Mouse (Mus musculus) hindbrain, embryonic 12.5 days (tissue): ENCODE results near the gene Gli3. TPM values are rescaled to one million over a fixed set of nuclear protein-coding genes. Genes with fewer than 3 reads are reported as not detected.
A peak's percentile ranks its signal among the peaks of the same experiment; 100 is the strongest.

Experiments used
- ATAC-seq: fragments of 200-750 bp; cut with Nextera tagmentation; 2 replicates; pipeline ENCODE4 v1.8.0; 2017; ENCODE audit warnings: moderate TSS enrichment; ENCODE audit not compliant: low FRiP score
- H3K27ac ChIP-seq: fragments of 300-500 bp; sonication (generic); 2 replicates; pipeline ENCODE4 v1.5.1; 2016; ENCODE audit warnings: mild to moderate bottlenecking
- H3K27me3 ChIP-seq: fragments of 300-500 bp; sonication (generic); 2 replicates; pipeline ENCODE4 v1.6.1; 2016; ENCODE audit warnings: mild to moderate bottlenecking
- H3K36me3 ChIP-seq: fragments of 300-500 bp; sonication (generic); 2 replicates; pipeline ENCODE4 v1.6.1; 2016; ENCODE audit warnings: mild to moderate bottlenecking
- H3K4me1 ChIP-seq: fragments of 300-500 bp; sonication (generic); 2 replicates; pipeline ENCODE4 v1.6.1; 2016
- H3K4me2 ChIP-seq: fragments of 300-500 bp; sonication (generic); replicated peaks from 2 replicates; pipeline ENCODE4 v1.6.1; 2016; ENCODE audit warnings: mild to moderate bottlenecking
- H3K4me3 ChIP-seq: fragments of 300-500 bp; sonication (generic); 2 replicates; pipeline ENCODE4 v1.5.1; 2016; ENCODE audit warnings: mild to moderate bottlenecking
- H3K9ac ChIP-seq: fragments of 300-500 bp; sonication (generic); 2 replicates; pipeline ENCODE4 v1.6.1; 2016; ENCODE audit warnings: mild to moderate bottlenecking, moderate library complexity
- H3K9me3 ChIP-seq: fragments of 300-500 bp; sonication (generic); replicated peaks from 2 replicates; pipeline ENCODE4 v1.6.1; 2016; ENCODE audit warnings: mild to moderate bottlenecking
- WGBS: fragments of 180-500 bp; shearing (Covaris S2); methylation state at CpG from one replicate; pipeline ENCODE4 v1.1.7; 2016; 5-methylcytosine and 5-hydroxymethylcytosine counted together
- polyA plus RNA-seq: library from polyadenylated mRNA; unstranded; fragments of >200 nt; fragmentation: Nextera tagmentation; extraction: Ambion mirVana; gene quantifications from 2 replicates; pipeline ENCODE4 v1.2.1, GENCODE M21; 2016

The Gli3 gene
- polyA plus RNA-seq = 25.8 and 26.9 TPM in 2 replicates

DNA sequence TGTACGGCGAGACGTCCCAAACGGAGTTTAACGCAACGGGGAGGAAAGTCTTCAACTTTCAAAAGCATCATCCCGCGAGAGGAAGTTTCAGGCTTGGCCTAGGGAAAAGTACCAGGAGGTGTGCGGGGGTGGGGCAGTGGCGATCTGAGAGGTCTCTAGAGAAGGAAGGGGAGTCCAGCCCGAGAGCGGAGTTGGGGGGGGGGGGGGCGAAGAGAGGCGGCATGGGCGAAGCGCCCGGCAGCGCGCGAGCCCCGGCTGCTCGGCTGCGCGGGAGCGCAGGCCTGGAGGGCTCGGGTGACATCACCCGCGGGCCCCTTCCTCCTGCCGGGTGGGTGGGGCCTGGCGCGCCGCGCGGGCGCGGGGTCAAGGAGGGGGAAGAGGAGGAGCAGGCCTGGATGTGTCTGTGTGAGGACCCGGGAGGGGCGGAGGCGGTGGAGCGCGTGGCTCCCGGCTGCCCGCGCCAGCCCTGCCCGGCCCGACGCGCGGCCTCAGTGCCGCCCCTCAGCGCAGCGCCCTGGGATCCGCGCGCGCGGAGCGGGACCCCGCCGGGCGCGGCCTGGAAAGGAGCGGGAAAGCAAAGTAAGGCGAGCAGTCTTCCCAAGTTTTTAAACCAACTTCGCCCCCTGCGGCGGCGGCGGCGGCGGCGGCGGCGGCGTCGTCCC lies at the start of gene Gli3:
TSS of gene Gli3 (plus strand) at position 406 of the 662 bp plus-strand sequence.
- WGBS = 0% methylated on average over 59 of the region's 76 CpGs

DNA sequence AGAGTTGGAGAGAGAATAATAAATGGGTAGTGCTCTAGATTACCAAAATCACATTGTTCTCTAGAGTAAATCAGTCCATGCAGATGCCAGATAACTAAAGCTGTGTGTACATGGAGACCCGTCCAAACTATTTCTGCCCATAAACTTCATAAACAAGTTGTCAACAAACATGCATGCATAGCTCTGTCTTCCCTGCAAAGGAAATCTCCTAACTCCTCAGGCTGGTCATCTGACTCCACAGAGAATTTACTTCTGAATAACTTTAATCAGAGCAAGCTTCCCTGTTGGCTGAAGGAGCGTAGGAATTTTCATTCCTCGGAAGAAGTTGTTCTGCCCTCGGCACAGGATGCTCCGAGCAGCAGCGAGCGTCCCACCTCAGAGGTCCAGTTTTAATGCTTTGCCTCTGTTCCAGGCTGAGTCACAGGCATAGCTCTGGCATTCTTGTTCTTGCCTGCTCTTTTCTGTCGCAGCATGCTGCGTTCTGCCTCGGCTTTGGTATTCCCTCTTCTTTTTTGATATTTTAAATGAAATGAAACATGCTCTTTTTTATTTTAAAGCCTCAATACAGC lies 41.8 kb upstream of the Gli3 start:
- Histone ChIP-seq H3K4me3 (no peak overlapping the region), H3K27ac (no peak overlapping the region), H3K27me3 (no peaks in the 10 kb centered on the region), H3K4me2 (no peak overlapping the region), H3K9ac (no peak overlapping the region), H3K4me1 (no peaks in the 10 kb centered on the region), H3K9me3 (no peaks in the 10 kb centered on the region), H3K36me3 (no peaks in the 10 kb centered on the region)
- no peak for ATAC-seq
- WGBS = 56% methylated on average over 10 of the region's 10 CpGs

More for the DNA sequence above, at the start of gene Gli3:
- H3K9me3 ChIP-seq = no peaks in the 10 kb centered on the region
- peak within 1 kb of the TSS; percentile 96 for H3K27ac ChIP-seq
- H3K4me2 ChIP-seq = peak within 1 kb of the TSS; percentile 90
- peaks cover 32% of the 10 kb centered on the region for H3K4me1 ChIP-seq
- H3K27me3 ChIP-seq = peaks cover 15% of the 10 kb centered on the region
- peak within 1 kb of the TSS; percentile 58 for H3K4me3 ChIP-seq
- peak within 1 kb of the TSS; percentile 75 for H3K9ac ChIP-seq
- no peaks in the 10 kb centered on the region for H3K36me3 ChIP-seq
- peak; percentile 95 for ATAC-seq

DNA sequence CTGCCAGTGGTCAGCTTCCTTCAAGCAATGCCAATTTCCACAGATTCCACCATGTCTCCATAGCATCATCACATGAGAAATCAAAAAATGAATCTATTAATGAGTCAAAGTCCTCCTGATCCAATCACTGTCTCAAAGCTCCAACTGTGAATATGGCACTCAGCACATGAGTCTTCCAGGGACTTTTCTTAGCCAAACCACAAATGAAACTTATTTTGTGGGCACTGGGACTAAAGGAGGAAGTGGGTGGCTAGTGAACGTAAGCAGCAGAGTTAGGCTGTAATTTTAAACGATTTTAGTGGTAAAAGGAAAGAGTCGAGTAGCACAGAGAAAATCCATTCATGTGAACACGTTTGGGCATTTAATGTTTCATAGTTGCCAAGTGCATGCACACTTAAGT lies 21.0 kb upstream of the Gli3 start:
- H3K27me3 ChIP-seq = no peaks in the 10 kb centered on the region
- no peak for ATAC-seq

DNA sequence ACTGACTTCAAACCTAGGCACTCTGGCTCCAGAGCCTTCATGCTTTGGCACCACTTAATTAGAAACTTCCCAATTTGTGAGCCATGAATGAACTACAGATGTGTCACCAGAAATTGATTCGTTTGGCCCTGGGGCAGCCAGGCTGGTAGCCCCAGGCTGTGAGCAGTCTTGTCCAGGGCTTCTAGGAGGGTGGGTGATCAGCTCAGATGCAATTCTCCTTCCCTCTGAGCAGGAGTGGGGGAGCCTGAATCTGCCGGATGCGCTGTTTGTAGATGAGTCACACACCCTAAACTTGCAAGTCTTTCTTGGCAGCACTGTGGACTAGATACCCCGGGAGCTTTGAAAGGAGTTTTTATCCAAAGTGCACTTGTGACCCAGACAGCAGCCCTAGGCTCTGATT lies 18.7 kb upstream of the Gli3 start:
- 68% methylated on average over 4 of the region's 4 CpGs for WGBS
- H3K9ac ChIP-seq = no peak overlapping the region
- no peaks in the 10 kb centered on the region for H3K27me3 ChIP-seq
- ATAC-seq = no peak
- H3K4me1 ChIP-seq = no peaks in the 10 kb centered on the region
- H3K4me2 ChIP-seq = no peak overlapping the region
- no peaks in the 10 kb centered on the region for H3K36me3 ChIP-seq
- H3K4me3 ChIP-seq = no peak overlapping the region
- no peak overlapping the region for H3K27ac ChIP-seq
- H3K9me3 ChIP-seq = no peaks in the 10 kb centered on the region

More for the DNA sequence above, 21.0 kb upstream of the Gli3 start:
- Histone ChIP-seq H3K4me1 (no peaks in the 10 kb centered on the region), H3K4me2 (no peak overlapping the region), H3K4me3 (no peak overlapping the region), H3K36me3 (no peaks in the 10 kb centered on the region), H3K9me3 (no peaks in the 10 kb centered on the region), H3K9ac (no peak overlapping the region), H3K27ac (no peak overlapping the region)
- 85% methylated on average over 4 of the region's 4 CpGs for WGBS

DNA sequence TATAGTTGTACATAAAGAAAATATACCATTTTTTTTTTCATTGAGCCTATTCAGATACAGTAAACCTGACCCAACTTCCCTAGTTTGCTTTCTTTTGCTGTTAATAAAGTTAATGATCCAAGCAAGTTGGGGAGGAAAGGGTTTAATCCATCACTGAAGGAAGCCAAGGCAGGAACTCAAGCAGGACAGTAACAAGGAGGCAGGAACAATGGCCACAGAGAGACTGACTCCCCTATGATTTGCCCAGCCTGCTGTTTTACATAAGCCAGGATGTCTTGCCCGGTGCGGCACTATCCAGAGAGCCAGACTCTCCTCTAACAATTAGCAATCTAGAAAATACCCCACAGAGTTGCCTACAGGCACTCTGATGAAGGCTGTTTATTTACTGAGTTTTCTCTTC lies 17.4 kb upstream of the Gli3 start:
- Histone ChIP-seq H3K9me3 (no peaks in the 10 kb centered on the region), H3K27me3 (no peaks in the 10 kb centered on the region), H3K36me3 (no peaks in the 10 kb centered on the region), H3K27ac (no peak overlapping the region), H3K4me3 (no peak overlapping the region), H3K4me1 (no peaks in the 10 kb centered on the region), H3K9ac (no peak overlapping the region), H3K4me2 (no peak overlapping the region)
- WGBS = 48% methylated on average over 2 of the region's 2 CpGs
- no peak for ATAC-seq

DNA sequence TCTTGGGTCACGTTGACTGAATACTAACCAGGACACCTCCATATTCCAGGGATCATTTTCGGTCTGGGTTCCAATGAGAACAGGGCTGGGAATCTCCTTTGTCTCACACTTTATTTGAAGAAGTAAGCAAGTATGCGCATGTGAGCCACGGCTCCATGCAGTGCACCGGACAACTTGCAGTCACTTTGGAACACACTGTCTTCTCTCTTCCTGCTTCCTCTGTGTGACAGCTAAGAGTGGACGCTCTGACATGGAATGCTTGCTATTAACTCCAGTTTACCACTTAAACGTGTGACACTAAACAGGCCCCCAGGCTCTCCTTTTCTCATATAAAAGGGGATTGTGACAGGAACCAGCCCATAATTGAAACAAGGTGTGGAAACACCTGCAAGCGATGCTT lies 17.0 kb upstream of the Gli3 start:
- Histone ChIP-seq H3K4me2 (no peak overlapping the region), H3K4me1 (no peaks in the 10 kb centered on the region), H3K27me3 (no peaks in the 10 kb centered on the region), H3K9ac (no peak overlapping the region), H3K4me3 (no peak overlapping the region), H3K27ac (no peak overlapping the region), H3K9me3 (no peaks in the 10 kb centered on the region), H3K36me3 (no peaks in the 10 kb centered on the region)
- no peak for ATAC-seq
- 79% methylated on average over 8 of the region's 8 CpGs for WGBS

DNA sequence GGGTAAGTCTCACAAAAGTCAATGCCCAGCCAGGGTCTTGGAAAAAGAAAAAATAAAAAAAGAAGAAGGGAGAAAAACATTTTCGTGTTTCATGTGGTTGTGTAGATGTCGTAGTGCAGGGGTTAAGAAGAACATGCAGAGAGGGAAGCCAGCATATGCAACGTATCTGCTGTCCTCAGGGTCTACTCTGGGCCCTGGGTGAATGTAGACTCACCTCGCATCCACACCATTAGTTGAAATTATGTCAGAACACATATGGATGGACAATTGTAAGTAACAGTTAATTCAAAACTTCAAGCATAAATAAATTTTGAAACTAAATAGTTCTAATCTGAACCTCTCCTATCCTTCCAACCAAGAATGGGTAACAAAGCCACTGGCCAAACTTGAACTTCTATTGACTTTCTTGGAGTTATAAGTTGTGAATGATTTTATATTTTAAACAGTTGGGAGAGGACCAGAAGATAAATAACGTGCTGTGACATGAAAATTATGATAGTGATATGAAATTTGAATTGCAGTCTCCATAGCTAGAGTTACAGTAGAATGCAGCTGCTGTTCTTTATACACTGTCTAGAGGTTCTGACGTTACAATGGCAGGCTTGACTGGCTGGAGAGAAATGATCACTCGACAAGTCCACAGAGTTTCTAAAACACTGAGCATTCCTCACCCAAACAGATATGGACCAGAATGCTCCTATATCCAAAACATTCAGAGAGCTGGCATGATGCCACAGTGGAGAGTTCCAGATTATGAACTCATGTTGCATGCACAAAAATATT lies 16.1 kb upstream of the Gli3 start:
- H3K27me3 ChIP-seq = no peaks in the 10 kb centered on the region
- H3K4me1 ChIP-seq = no peaks in the 10 kb centered on the region
- H3K9me3 ChIP-seq = no peaks in the 10 kb centered on the region
- no peak overlapping the region for H3K27ac ChIP-seq
- no peak overlapping the region for H3K4me2 ChIP-seq
- 81% methylated on average over 7 of the region's 7 CpGs for WGBS
- H3K36me3 ChIP-seq = no peaks in the 10 kb centered on the region
- no peak overlapping the region for H3K9ac ChIP-seq
- no peak overlapping the region for H3K4me3 ChIP-seq
- no peak for ATAC-seq

DNA sequence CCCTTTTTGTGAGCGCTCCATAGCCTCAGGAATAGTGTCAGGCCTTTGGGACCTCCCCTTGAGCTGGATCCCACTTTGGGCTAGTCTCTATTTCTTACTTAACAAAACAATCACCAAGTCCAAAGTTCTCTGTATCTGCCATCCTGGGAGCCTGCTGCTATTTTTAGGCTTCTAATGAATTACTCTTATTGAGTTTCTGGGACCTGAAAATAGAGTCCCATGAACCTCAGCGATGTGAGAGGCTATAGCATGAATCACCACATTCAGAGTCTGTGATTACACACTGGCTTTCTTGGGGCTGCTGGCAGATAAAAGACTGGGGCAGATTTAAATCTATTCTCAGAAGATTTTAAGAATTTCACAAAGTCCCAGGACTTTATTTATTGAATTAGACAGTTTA lies 12.1 kb upstream of the Gli3 start:
- H3K36me3 ChIP-seq = no peaks in the 10 kb centered on the region
- no peaks in the 10 kb centered on the region for H3K27me3 ChIP-seq
- no peak overlapping the region for H3K4me2 ChIP-seq
- ATAC-seq = no peak
- H3K4me1 ChIP-seq = no peaks in the 10 kb centered on the region
- H3K9ac ChIP-seq = no peak overlapping the region
- no peaks in the 10 kb centered on the region for H3K9me3 ChIP-seq
- H3K4me3 ChIP-seq = no peak overlapping the region
- H3K27ac ChIP-seq = no peak overlapping the region
- 62% methylated on average over 2 of the region's 2 CpGs for WGBS

DNA sequence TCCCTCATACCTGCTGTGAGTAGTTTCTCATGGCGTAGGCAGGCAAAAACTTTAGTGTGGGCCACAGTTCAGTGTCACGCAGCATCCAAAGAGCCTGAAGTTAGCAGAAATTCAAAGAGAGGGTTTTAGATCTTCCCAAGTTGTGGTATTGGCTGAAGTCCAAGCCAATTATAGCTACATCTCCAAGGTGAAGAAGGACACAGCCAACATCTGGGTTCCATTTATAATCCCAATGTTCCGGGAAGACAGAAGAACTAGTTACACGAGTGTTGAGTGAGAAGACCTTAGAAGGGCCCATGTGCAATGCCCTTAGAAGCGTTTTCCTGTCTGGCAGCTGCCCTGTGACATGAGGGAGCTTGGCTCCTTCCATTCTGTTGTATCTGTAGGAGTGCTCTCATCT lies 5.2 kb upstream of the Gli3 start:
- WGBS = 65% methylated on average over 5 of the region's 5 CpGs
- ATAC-seq = no peak
- Histone ChIP-seq H3K9me3 (no peaks in the 10 kb centered on the region), H3K9ac (no peak overlapping the region), H3K36me3 (no peaks in the 10 kb centered on the region), H3K4me1 (peaks cover 11% of the 10 kb centered on the region; the same call in 1 of the 2 replicates), H3K4me3 (no peak overlapping the region), H3K27me3 (peaks cover 6% of the 10 kb centered on the region), H3K4me2 (no peak overlapping the region), H3K27ac (no peak overlapping the region)

DNA sequence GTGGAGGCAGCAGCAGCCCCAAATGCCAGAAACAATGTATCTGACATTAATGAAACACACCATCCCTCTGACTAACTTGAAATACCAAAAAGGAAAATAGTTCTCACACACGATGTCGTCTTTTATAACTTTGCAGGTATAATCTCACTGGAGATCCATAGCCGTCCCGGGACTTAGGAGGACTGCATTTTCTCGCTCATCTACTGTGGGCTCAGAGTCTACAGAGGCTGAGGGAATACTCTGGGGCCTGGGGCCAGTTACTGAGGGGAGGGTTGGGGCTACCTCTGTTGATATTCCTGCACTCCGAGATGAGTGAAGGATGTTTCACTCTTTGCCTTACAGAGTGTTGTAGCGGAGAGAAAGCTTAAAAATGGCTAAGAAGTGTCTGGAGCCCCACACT lies 1.1 kb upstream of the Gli3 start:
- H3K4me2 ChIP-seq = peak overlapping the region; percentile 90
- no peaks in the 10 kb centered on the region for H3K36me3 ChIP-seq
- peak overlapping the region; percentile 96 for H3K27ac ChIP-seq
- no peaks in the 10 kb centered on the region for H3K9me3 ChIP-seq
- peaks cover 15% of the 10 kb centered on the region for H3K27me3 ChIP-seq
- no peak for ATAC-seq
- H3K4me3 ChIP-seq = peak overlapping the region; percentile 58
- peaks cover 26% of the 10 kb centered on the region; the same call in 1 of the 2 replicates for H3K4me1 ChIP-seq
- WGBS = 24% methylated on average over 7 of the region's 7 CpGs
- H3K9ac ChIP-seq = no peak overlapping the region

DNA sequence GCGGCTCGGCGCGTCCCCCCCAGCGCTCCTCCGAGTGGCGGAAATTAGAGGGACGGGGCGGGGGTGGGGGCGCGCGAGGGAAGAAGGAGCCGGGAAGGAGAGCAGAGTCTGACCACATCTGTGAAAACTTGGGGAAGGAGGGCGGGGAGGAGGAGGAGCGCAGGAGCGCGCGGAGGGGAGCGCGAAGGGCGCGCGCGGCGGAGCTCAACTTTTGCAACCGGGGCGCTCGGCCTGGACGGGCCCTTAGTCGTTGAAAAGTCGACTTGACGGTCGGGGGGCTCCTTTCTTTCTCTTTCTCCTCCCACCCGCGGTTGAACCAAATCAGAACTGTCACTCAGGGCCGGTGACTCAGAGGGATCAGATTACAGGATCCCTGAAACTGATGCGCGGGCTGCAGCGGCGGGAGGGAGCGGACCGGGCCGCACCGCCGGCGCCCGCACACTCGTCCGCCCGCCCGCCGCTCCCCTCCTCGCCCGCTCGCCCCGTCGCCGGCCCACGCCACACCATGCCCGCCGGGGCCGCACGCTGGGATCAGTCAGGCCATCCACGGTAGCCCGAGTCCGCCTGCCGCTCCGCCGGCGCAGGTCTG lies 551 bp downstream of the Gli3 start:
- peaks cover 37% of the 10 kb centered on the region for H3K4me1 ChIP-seq
- under 1% methylated on average over 60 of the region's 70 CpGs for WGBS
- ATAC-seq = peak; percentile 77
- H3K9me3 ChIP-seq = no peaks in the 10 kb centered on the region
- H3K36me3 ChIP-seq = no peaks in the 10 kb centered on the region
- peak overlapping the region; percentile 90 for H3K4me2 ChIP-seq
- peaks cover 15% of the 10 kb centered on the region for H3K27me3 ChIP-seq
- peak overlapping the region; percentile 58 for H3K4me3 ChIP-seq
- peak overlapping the region; percentile 96 for H3K27ac ChIP-seq
- peak overlapping the region; percentile 75 for H3K9ac ChIP-seq

DNA sequence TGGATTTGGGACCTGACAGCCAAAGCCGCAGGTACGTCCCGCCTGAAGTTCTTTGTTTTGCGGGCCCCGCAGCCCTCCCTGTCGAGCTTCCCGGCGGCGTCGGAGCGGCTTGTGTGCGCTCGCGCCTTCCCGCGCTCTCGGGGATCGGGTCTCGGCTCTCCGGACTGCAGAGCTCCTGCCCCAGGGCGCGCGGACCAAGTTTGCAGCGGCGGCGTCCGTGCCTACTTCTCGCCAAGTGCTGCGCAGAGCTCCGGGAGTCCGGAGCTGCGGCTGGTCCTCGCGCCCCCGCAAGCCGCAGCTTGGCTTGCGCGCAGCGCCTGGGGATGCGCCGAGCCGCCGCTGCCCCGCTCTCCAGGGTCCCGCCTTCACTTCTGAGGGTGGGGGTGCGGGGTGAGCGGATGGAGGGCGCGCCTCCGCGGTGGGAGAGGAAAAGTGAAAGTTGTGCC lies 1.1 kb downstream of the Gli3 start:
- under 1% methylated on average over 51 of the region's 51 CpGs for WGBS
- Histone ChIP-seq H3K36me3 (no peaks in the 10 kb centered on the region), H3K9ac (peak overlapping the region; percentile 75), H3K4me3 (peak overlapping the region; percentile 58), H3K27me3 (peaks cover 15% of the 10 kb centered on the region), H3K27ac (peak overlapping the region; percentile 96), H3K4me2 (peak overlapping the region; percentile 90), H3K9me3 (no peaks in the 10 kb centered on the region), H3K4me1 (peaks cover 40% of the 10 kb centered on the region)
- peak; percentile 9; the same call in 1 of the 2 replicates for ATAC-seq
